8 mouse cellular contexts compared by ENCODE assay signal in the genomic region with DNA sequence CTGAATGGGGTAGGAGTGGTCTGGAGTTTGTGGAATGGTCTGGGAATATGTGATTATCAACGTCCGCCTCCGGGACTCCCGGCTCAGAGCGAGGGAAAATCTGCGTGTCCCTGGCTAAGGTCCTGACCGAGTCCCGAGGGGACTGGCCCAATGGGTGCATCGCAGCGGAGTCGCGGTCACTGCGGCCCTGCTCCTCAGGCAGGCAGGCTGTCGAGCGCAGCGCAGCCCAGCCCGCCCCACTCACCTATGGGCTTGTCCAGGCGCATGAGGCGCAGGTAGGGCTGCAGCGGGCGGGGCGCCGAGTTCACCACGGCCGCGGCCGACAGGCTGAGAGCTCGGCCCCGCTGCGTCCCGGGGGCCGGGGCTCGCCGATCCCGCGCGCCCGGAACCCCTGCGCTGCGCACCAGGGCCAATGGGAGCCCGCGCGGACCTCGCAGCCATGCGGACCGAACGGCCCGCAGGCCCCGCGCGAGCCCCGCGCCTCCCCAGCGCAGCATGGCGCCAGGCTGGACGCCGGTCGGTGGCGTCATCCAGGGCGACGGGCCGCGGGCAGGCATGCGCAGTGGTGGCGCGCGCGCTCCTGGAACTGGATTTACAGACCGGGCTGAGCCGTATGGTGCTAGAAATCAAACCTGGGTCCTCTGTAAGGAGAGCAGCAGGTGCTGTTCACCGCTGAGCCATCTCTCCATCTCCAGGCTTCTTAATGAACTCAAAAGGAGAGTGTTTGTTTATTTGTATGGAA. TPM values are rescaled to one million over a fixed set of nuclear protein-coding genes. Genes with fewer than 3 reads are reported as not detected.
DNase-seq lines count a peak whose midpoint lies in the region; ATAC-seq and TF ChIP-seq lines count a peak whose summit lies in the region.

No protein-coding gene starts in this region.

- WGBS in hindbrain, postnatal 0 days: under 1% methylated on average over 67 of the region's 71 CpGs

- DNase-seq in gastrocnemius, adult 2 months: peak; percentile 95
- peak; percentile 94 for DNase-seq in hindbrain, postnatal 0 days (ENCODE audit: low spot score)
- peak; percentile 71 to 77 for DNase-seq in left cerebral cortex, adult 8-10 months (ENCODE audit: low spot score in 2 of 2)
- DNase-seq in right cerebral cortex, adult 2 months (ENCODE audit: low spot score in 2 of 2): peak; percentile 87 to 89
- DNase-seq in urinary bladder, postnatal 10 days (ENCODE audit: low spot score): peak; percentile 65

- no peak for TF ChIP-seq CTCF in gastrocnemius, adult 2 months (IDR thresholded peaks at IDR 0.05)
- no peak for TF ChIP-seq CTCF in hindbrain, postnatal 0 days (IDR thresholded peaks at IDR 0.05; ENCODE audit: low read depth)

- ATAC-seq in activated CD4-positive, CD25-positive, alpha-beta regulatory T cell, adult 4 months: peak; percentile 74
- ATAC-seq in common myeloid progenitor, adult 5-6 weeks (replicated peaks; ENCODE audit: low read depth, poor library complexity, severe bottlenecking): peak; percentile 77
- peak; percentile 97 for ATAC-seq in hindbrain, postnatal 0 days

- H3K27ac ChIP-seq in gastrocnemius, adult 2 months: peak overlapping the region; percentile 86
- H3K27ac ChIP-seq in hindbrain, postnatal 0 days: peak overlapping the region; percentile 78

- intact Hi-C loops in gastrocnemius, adult 2 months (cut with DNase I): loop anchor here (2.0 to 10.0 kb wide), 2 partner anchors 125 to 279 kb away; partner anchors contain the start of genes Helq and Mrps18c

- no peaks in the 10 kb centered on the region for H3K27me3 ChIP-seq in hindbrain, postnatal 0 days (ENCODE audit: insufficient read depth, low read length)
- H3K27me3 ChIP-seq in megakaryocyte, embryonic 14.5 days (replicated peaks): no peaks in the 10 kb centered on the region

- H3K9me3 ChIP-seq in hindbrain, postnatal 0 days (ENCODE audit: low read length): no peaks in the 10 kb centered on the region
- no peaks in the 10 kb centered on the region for H3K9me3 ChIP-seq in megakaryocyte, embryonic 14.5 days

- H3K36me3 ChIP-seq in hindbrain, postnatal 0 days (ENCODE audit: insufficient read depth, low read length): no peaks in the 10 kb centered on the region; the same call in 1 of the 2 replicates
- H3K36me3 ChIP-seq in megakaryocyte, embryonic 14.5 days (replicated peaks; ENCODE audit: low read length): peaks cover 16% of the 10 kb centered on the region

- peak overlapping the region; percentile 78 for H3K4me2 ChIP-seq in hindbrain, postnatal 0 days (ENCODE audit: low read depth, low read length)

- H3K4me1 ChIP-seq in hindbrain, postnatal 0 days (ENCODE audit: insufficient read depth, low read length): no peaks in the 10 kb centered on the region
- H3K4me1 ChIP-seq in megakaryocyte, embryonic 14.5 days: peaks cover 37% of the 10 kb centered on the region

- peak overlapping the region; percentile 90 for H3K4me3 ChIP-seq in gastrocnemius, adult 2 months
- peak overlapping the region; percentile 78 for H3K4me3 ChIP-seq in hindbrain, postnatal 0 days (ENCODE audit: low read length)
- H3K4me3 ChIP-seq in megakaryocyte, embryonic 14.5 days (replicated peaks): peak overlapping the region; percentile 96

- H3K9ac ChIP-seq in hindbrain, postnatal 0 days (replicated peaks; ENCODE audit: low read length): peak overlapping the region; percentile 93

RNA-seq across cellular contexts. Expression of gene Coq2, which starts 1.0 kb away (rescaled TPM):
- 1 to 10 TPM; 8.2 to 9.2 TPM for polyA plus RNA-seq in activated CD4-positive, CD25-positive, alpha-beta regulatory T cell, adult 4 months (2017; shearing (Covaris generic))
- total RNA-seq in common myeloid progenitor, adult 5-6 weeks (2017): 33.9 and 37.5 TPM in 2 replicates
- total RNA-seq in gastrocnemius, adult 2 months (2021): 10 to 100 TPM; 72.2 to 74.6 TPM
- 79.9 and 97.5 TPM in 2 replicates for total RNA-seq in hindbrain, postnatal 0 days (2014; rRNA removed)
- polyA plus RNA-seq in hindbrain, postnatal 0 days (2015; fragmentation: Nextera tagmentation; extraction: Ambion mirVana): 61.6 and 65.2 TPM in 2 replicates
- total RNA-seq in left cerebral cortex, adult 8-10 months (2022): 10 to 100 TPM; 71.9 to 86.4 (median 74.6) TPM
- 34.3 and 77.6 TPM in 2 replicates for polyA plus RNA-seq in megakaryocyte, embryonic 14.5 days (2012; ENCODE audit: insufficient read depth, low replicate concordance)

RNA-seq across cellular contexts. Expression of gene Hpse, which starts 45.6 kb away (rescaled TPM):
- polyA plus RNA-seq in activated CD4-positive, CD25-positive, alpha-beta regulatory T cell, adult 4 months (2017; shearing (Covaris generic)): 1 to 10 TPM in 1 of 2 experiments, under 1 TPM in 1; 0.62 to 1.4 TPM
- 11.8 and 16.7 TPM in 2 replicates for total RNA-seq in common myeloid progenitor, adult 5-6 weeks (2017)
- under 1 TPM; 0.20 to 0.45 TPM for total RNA-seq in gastrocnemius, adult 2 months (2021)
- total RNA-seq in hindbrain, postnatal 0 days (2014; rRNA removed): 1.3 and 1.7 TPM in 2 replicates
- polyA plus RNA-seq in hindbrain, postnatal 0 days (2015; fragmentation: Nextera tagmentation; extraction: Ambion mirVana): 0.79 and 0.91 TPM in 2 replicates
- 1 to 10 TPM in 3 of 4 experiments, under 1 TPM in 1; 0.93 to 1.7 (median 1.4) TPM for total RNA-seq in left cerebral cortex, adult 8-10 months (2022)
- 12.2 and 30.3 TPM in 2 replicates for polyA plus RNA-seq in megakaryocyte, embryonic 14.5 days (2012; ENCODE audit: insufficient read depth, low replicate concordance)

Comparison
In these comparisons a context has a peak if more than half of its experiments do, and no peak if none do; other contexts are left out.
1. Peak in every context shown above with its lines: DNase-seq, ATAC-seq, H3K4me3 ChIP-seq and H3K27ac ChIP-seq.